Mouse (Mus musculus): ENCODE measurements around the gene Pdlim4.

DNA sequence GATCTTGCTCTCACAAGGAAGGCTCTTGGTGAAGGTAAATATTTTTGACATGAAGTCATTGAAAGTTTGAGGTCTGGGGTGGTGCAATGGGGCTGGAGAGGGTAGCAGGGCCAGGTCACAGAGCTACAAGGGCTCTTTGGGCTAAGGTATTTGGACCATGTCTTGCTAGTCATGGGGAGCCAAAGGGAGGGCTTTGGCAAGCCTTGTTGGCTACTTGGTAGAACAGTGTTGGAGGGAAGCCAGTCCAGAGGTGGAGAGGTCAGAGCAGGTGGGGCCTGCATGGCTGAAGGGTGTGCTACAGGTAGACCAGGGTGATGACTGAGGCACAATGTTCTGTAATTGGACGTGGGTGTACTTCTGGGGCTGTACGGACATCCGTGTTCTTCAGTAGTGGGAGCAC is 37.9 kb upstream of the Pdlim4 start:
- TF ChIP-seq CTCF (IDR thresholded peaks at IDR 0.05; ENCODE audit: low read depth, low read length) (no peak), EP300 (IDR thresholded peaks at IDR 0.05; ENCODE audit: insufficient read depth, low read depth, low read length) (no peak)

Data from ES-Bruce4 (cell line).